Mouse (Mus musculus): ENCODE data around the gene Gpc3.

GRCm38 (mm10) chrX:52340251-52340650 is 273.5 kb downstream of the Gpc3 start:
- TF ChIP-seq CTCF (IDR thresholded peaks at IDR 0.05) (no peak), EP300 (IDR thresholded peaks at IDR 0.05; ENCODE audit: insufficient read depth, low read depth, low read length) (no peak), POLR2A (IDR thresholded peaks at IDR 0.05; ENCODE audit: insufficient read depth, low read depth, low read length) (no peak)
